Mouse (Mus musculus): ENCODE measurements around the gene Bdh2.

DNA sequence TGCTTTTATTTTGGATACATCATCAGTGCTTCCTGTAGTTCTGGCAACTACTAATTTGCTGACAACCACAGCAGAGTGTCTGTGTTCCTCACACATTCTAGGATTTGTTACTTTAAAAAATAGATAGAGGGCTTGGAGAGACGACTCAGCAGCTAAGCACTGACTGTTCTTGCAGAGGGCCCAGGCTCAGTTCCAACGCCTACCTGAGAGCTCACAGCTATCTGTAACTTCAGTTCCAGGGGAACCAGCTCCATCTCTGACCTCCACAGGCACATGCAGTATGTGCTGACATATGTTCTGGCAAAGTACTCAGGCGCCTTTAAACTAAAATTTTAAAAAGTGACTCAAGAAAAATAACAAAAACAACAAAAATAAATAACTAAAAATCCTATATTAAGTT is 49.0 kb upstream of the Bdh2 start:
- TF ChIP-seq CTCF (IDR thresholded peaks at IDR 0.05; ENCODE audit: insufficient read depth, low read depth, low read length) (no peak), POLR2A (IDR thresholded peaks at IDR 0.05; ENCODE audit: insufficient read depth, low read depth, low read length) (no peak)
